Mouse (Mus musculus) liver, embryonic 18 days (tissue): ENCODE measurements around the gene Slc28a1. TPM values are rescaled to one million over a fixed set of nuclear protein-coding genes. Genes with fewer than 3 reads are reported as not detected.

Experiments
- polyA plus RNA-seq: library from polyadenylated mRNA; depleted of rRNA; stranded (reverse); fragments of >200 nt; gene quantifications from 2 replicates; pipeline ENCODE4 v1.2.3, GENCODE M21; 2012; rRNA removed

Gene Slc28a1
- 0.60 and 0.65 TPM in 2 replicates for polyA plus RNA-seq

DNA sequence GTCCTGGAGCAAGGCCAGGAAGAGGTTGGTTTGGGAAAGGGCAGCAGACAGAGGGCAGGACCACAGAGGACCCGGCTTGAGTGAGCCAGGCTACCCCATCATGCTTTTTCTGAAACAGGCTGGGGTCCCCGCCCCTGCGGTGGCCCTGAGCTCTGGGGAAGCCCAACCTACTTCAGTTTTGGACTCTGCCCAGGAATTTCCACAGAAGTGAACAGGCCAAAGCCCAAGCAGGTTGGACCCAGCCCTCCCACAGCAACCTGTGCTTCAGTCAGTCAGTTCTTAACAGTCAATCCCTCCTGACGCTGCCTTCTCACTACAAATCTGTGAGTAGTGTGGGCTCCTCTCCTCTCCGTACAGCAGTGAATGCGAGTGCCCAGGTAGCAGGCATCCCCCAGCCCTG lies at the start of gene Slc28a1:
TSS of gene Slc28a1 (plus strand) at position 245 of the 400 bp plus-strand sequence.

DNA sequence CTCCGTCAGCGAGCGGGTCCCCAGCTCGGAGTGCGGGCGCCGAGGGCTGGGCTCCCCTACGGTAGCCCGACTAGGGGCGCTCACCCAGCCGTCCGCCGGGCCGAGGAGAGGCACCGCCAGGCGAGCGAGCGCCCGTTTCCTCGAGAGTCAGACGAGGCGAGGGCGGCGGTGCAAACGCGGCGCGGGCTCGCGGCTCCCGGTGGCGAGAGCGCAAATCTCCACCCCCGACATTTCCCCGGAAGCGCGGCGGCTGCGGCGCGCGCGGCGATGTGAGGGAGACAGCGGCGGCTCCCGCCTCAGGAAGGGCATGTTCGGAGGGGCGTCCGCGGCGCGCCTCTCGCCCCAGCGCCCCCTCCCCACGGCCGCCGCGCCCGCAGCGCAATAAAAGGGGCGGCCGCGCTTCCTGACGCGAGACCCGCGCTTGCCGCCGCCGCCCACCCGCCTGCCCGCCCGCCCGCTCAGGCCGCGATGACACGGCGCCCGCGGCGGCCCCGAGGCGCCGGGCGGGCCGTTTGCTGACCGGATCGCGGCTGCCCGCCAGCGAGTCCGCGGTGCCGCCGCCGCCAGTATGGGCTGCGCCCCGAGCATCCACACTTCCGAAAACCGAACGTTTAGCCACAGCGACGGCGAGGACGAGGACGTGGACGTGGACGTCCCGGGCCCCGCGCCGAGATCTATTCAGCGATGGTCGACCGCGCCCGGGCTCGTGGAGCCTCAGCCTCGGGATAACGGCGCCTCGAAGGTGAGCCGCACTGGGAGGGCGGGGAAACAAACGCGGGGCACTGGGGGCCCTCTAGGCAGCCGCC lies 99.0 kb downstream of the Slc28a1 start, which contains the start of gene Pde8a:
TSS of gene Pde8a (plus strand) at position 250 of the 806 bp plus-strand sequence.

Other genes with a start within 250 kb of the Slc28a1 start
- gene Wdr73, start 213.5 kb upstream of the Slc28a1 start, polyA plus RNA-seq, result 8.7 and 8.8 TPM in 2 replicates
- gene Nmb, start 209.7 kb upstream of the Slc28a1 start, polyA plus RNA-seq, result 1.2 and 1.3 TPM in 2 replicates
- gene Sec11a, start 167.0 kb upstream of the Slc28a1 start, polyA plus RNA-seq, result 61.7 and 62.3 TPM in 2 replicates
- 7.6 and 11.2 TPM in 2 replicates for gene Zfp592, start 121.1 kb upstream of the Slc28a1 start, polyA plus RNA-seq
- 0.11 and 0.12 TPM in 2 replicates for gene Alpk3, start 57.2 kb upstream of the Slc28a1 start, polyA plus RNA-seq
- gene Pde8a, start 98.8 kb downstream of the Slc28a1 start, polyA plus RNA-seq, result 5.5 and 5.8 TPM in 2 replicates
- 1,312 and 1,425 TPM in 2 replicates for gene Rps17, start 230.5 kb downstream of the Slc28a1 start, polyA plus RNA-seq